Mouse (Mus musculus) small intestine, adult 2 months (tissue): ENCODE data around the gene Txlnb.

Source experiments
- CTCF ChIP-seq: fragments of 200-500 bp; IDR thresholded peaks from 2 replicates; pipeline ENCODE4 v1.5.1; 2012; ENCODE audit warnings: low read depth, mild to moderate bottlenecking, control low read depth, inconsistent platforms, low read length, moderate library complexity, mixed read lengths; ENCODE audit not compliant: insufficient replicate concordance, insufficient read length; ENCODE audit errors: extremely low read depth
- POLR2A ChIP-seq: fragments of 200-500 bp; IDR thresholded peaks from 2 replicates; pipeline ENCODE4 v1.6.1; 2012; ENCODE audit warnings: low read depth, mild to moderate bottlenecking, control low read depth, inconsistent platforms, low read length, moderate library complexity

DNA sequence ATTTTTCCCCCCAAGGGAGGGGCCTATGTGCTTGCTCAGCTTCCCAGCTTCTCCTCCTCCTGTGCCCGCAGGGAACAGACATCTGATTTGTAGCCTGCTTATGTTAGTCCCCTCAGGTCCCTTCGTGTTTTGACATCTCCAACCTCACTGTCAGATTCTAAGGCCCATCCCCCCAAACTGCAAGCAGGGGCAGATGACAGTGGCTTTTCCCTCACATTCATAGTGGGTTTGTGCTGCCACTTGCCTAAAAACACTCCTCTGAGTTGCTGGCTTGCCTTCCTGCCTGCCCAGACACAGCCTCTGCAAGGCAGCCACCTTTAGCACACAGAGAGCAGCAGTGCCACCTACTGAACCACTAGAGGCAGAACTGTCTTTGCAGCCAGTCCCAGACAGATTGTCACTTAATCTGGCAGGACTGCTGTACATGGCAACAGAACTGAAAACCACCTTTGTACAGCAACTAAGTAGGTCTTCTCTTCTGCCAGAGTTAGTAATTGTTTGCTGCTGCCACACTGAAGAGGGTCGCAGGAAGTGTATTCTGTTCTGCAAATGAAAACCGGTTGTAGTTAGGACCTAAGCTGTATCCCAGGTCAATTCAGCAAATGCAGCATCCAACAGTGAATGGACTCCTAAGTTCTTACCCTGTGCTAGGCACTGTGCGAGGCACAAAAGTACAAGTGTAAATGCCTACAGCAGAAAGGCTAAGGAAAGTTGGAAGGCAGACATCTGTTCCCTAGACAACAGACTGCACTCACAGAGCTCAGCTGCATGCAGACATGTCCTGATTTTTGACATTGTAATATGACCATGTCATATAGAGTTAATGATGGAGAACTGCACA lies 74.0 kb downstream of the Txlnb start:
- TF ChIP-seq CTCF = peak; percentile 71; the same call in 1 of the 2 replicates
- TF ChIP-seq POLR2A = no peak
